ENCODE assay signal across 9 mouse cellular contexts in genomic region chr5:139378986-139379629, GRCm38 (mm10). TPM values are rescaled to one million over a fixed set of nuclear protein-coding genes. Genes with fewer than 3 reads are reported as not detected.
DNase-seq lines count a peak whose midpoint lies in the region; ATAC-seq lines count a peak whose summit lies in the region.
"Had no signal": no experiment of that assay in that cellular context is flagged by ENCODE, and none has a peak within 500 bp of the region (broad histone marks: within the 10 kb centered on the region; RNA-seq: fewer than 3 reads in every experiment).

No protein-coding gene starts in this region.

- intact Hi-C loops in heart, postnatal 10 days (cut with DNase I): no loop called here

- WGBS in midbrain, embryonic 10.5 days: 57% methylated on average over 21 of the region's 21 CpGs
- WGBS in midbrain, embryonic 16.5 days: 55% methylated on average over 21 of the region's 21 CpGs
- 47% methylated on average over 21 of the region's 21 CpGs for WGBS in embryonic facial prominence, embryonic 11.5 days
- WGBS in midbrain, embryonic 11.5 days: 53% methylated on average over 21 of the region's 21 CpGs

- no peaks in the 10 kb centered on the region for H3K9me3 ChIP-seq in midbrain, embryonic 10.5 days (replicated peaks)
- H3K9me3 ChIP-seq in midbrain, embryonic 16.5 days (replicated peaks; ENCODE audit: control insufficient read depth, low read length, poor library complexity, severe bottlenecking): no peaks in the 10 kb centered on the region
- H3K9me3 ChIP-seq in embryonic facial prominence, embryonic 11.5 days (replicated peaks; ENCODE audit: control insufficient read depth, low read length): no peaks in the 10 kb centered on the region
- no peaks in the 10 kb centered on the region for H3K9me3 ChIP-seq in midbrain, embryonic 11.5 days (ENCODE audit: control insufficient read depth, low read length)

- peak; percentile 52 for DNase-seq in midbrain, embryonic 10.5 days (ENCODE audit: low spot score)
- no peak for DNase-seq in embryonic facial prominence, embryonic 11.5 days (ENCODE audit: low spot score)
- DNase-seq in heart, postnatal 10 days: peak; percentile 91 to 92
- peak; percentile 93 to 97 for DNase-seq in kidney, postnatal 36 days
- no peak for DNase-seq in midbrain, embryonic 11.5 days (ENCODE audit: low spot score, missing footprints)
- peak; percentile 57 for DNase-seq in thymus, postnatal 25 days
- no peak for DNase-seq in right cerebral cortex, adult 2 months (ENCODE audit: low spot score in 2 of 2)

- H3K27me3 ChIP-seq in midbrain, embryonic 10.5 days (ENCODE audit: low read depth, poor library complexity, severe bottlenecking): 0 out of 2 replicates have a peak, but pooled peaks cover 5% of the 10 kb centered on the region
- H3K27me3 ChIP-seq in midbrain, embryonic 16.5 days (ENCODE audit: control insufficient read depth, insufficient read depth, low read depth, low read length): no peaks in the 10 kb centered on the region
- no peaks in the 10 kb centered on the region for H3K27me3 ChIP-seq in embryonic facial prominence, embryonic 11.5 days (ENCODE audit: control insufficient read depth, insufficient read depth, low read length)
- H3K27me3 ChIP-seq in midbrain, embryonic 11.5 days (ENCODE audit: control insufficient read depth, insufficient read depth, low read length): no peaks in the 10 kb centered on the region

- no peak for ATAC-seq in midbrain, embryonic 16.5 days
- ATAC-seq in embryonic facial prominence, embryonic 11.5 days (replicated peaks; ENCODE audit: insufficient number of reproducible peaks, low FRiP score, low TSS enrichment, low read depth): no peak
- no peak for ATAC-seq in midbrain, embryonic 11.5 days (ENCODE audit: low FRiP score)

- H3K9ac ChIP-seq in midbrain, embryonic 16.5 days (ENCODE audit: low read depth, low read length): no peak overlapping the region
- H3K9ac ChIP-seq in embryonic facial prominence, embryonic 11.5 days (replicated peaks; ENCODE audit: low read length): peak overlapping the region; percentile 25; the same call in 1 of the 2 replicates
- no peak overlapping the region for H3K9ac ChIP-seq in midbrain, embryonic 11.5 days (ENCODE audit: low read length)

- H3K36me3 ChIP-seq in midbrain, embryonic 10.5 days: no peaks in the 10 kb centered on the region
- no peaks in the 10 kb centered on the region for H3K36me3 ChIP-seq in midbrain, embryonic 16.5 days (ENCODE audit: control insufficient read depth, insufficient read depth, low read length)
- no peaks in the 10 kb centered on the region for H3K36me3 ChIP-seq in embryonic facial prominence, embryonic 11.5 days (replicated peaks; ENCODE audit: control insufficient read depth, insufficient read depth, low read depth, low read length)
- H3K36me3 ChIP-seq in midbrain, embryonic 11.5 days (ENCODE audit: control insufficient read depth, insufficient read depth, low read length): no peaks in the 10 kb centered on the region

- H3K4me3 ChIP-seq in midbrain, embryonic 10.5 days: no peak overlapping the region
- H3K4me3 ChIP-seq in midbrain, embryonic 16.5 days (ENCODE audit: low read depth, low read length): no peak overlapping the region
- no peak overlapping the region for H3K4me3 ChIP-seq in embryonic facial prominence, embryonic 11.5 days (ENCODE audit: low read depth, low read length)
- H3K4me3 ChIP-seq in midbrain, embryonic 11.5 days (ENCODE audit: low read depth, low read length): no peak overlapping the region

- no peak overlapping the region for H3K4me2 ChIP-seq in midbrain, embryonic 16.5 days (ENCODE audit: low read length)
- no peak overlapping the region for H3K4me2 ChIP-seq in embryonic facial prominence, embryonic 11.5 days (ENCODE audit: low read depth, low read length)
- H3K4me2 ChIP-seq in midbrain, embryonic 11.5 days: no peak overlapping the region

- H3K4me1 ChIP-seq in midbrain, embryonic 10.5 days: peaks cover 55% of the 10 kb centered on the region
- H3K4me1 ChIP-seq in midbrain, embryonic 16.5 days (ENCODE audit: control insufficient read depth, insufficient read depth, low read length): peaks cover 10% of the 10 kb centered on the region; the same call in 1 of the 2 replicates
- peaks cover 6% of the 10 kb centered on the region for H3K4me1 ChIP-seq in embryonic facial prominence, embryonic 11.5 days (ENCODE audit: control insufficient read depth, insufficient read depth, low read length)
- H3K4me1 ChIP-seq in midbrain, embryonic 11.5 days (ENCODE audit: control insufficient read depth, insufficient read depth, low read length): peaks cover 7% of the 10 kb centered on the region

- peak overlapping the region; percentile 85 for H3K27ac ChIP-seq in midbrain, embryonic 10.5 days (replicated peaks)
- H3K27ac ChIP-seq in midbrain, embryonic 16.5 days (ENCODE audit: low read length): no peak overlapping the region; the same call in 1 of the 2 replicates
- no peak overlapping the region for H3K27ac ChIP-seq in embryonic facial prominence, embryonic 11.5 days (replicated peaks; ENCODE audit: low read depth, low read length)
- H3K27ac ChIP-seq in midbrain, embryonic 11.5 days (ENCODE audit: low read depth, low read length): 0 out of 2 replicates have a peak overlapping the region, but pooled peaks have one; percentile 11

RNA-seq across cellular contexts. Expression of gene Gpr146, which starts 1.6 kb away (rescaled TPM):
- 1.7 and 2.0 TPM in 2 replicates for polyA plus RNA-seq in midbrain, embryonic 10.5 days (2016; fragmentation: Nextera tagmentation; extraction: Ambion mirVana)
- polyA plus RNA-seq in midbrain, embryonic 16.5 days (2015; fragmentation: Nextera tagmentation; extraction: Ambion mirVana): 2.5 and 2.9 TPM in 2 replicates
- 1.6 and 1.7 TPM in 2 replicates for polyA plus RNA-seq in embryonic facial prominence, embryonic 11.5 days (2014; fragmentation: Nextera tagmentation; extraction: Ambion mirVana)
- total RNA-seq in heart, postnatal 10 days (2021): 10 to 100 TPM; 33.7 to 37.2 TPM
- polyA plus RNA-seq in midbrain, embryonic 11.5 days (2014; fragmentation: Nextera tagmentation; extraction: Ambion mirVana): 1.5 and 2.7 TPM in 2 replicates

RNA-seq across cellular contexts. Expression of gene C130050O18Rik, which starts 26.0 kb away (rescaled TPM):
- 0.32 and 0.39 TPM in 2 replicates for polyA plus RNA-seq in midbrain, embryonic 10.5 days (2016; fragmentation: Nextera tagmentation; extraction: Ambion mirVana)
- polyA plus RNA-seq in midbrain, embryonic 16.5 days (2015; fragmentation: Nextera tagmentation; extraction: Ambion mirVana): 0.14 and 0.39 TPM in 2 replicates
- polyA plus RNA-seq in embryonic facial prominence, embryonic 11.5 days (2014; fragmentation: Nextera tagmentation; extraction: Ambion mirVana): 0.18 and 0.27 TPM in 2 replicates
- under 1 TPM; 0.74 to 0.93 TPM for total RNA-seq in heart, postnatal 10 days (2021)
- 0.12 and 0.29 TPM in 2 replicates for polyA plus RNA-seq in midbrain, embryonic 11.5 days (2014; fragmentation: Nextera tagmentation; extraction: Ambion mirVana)

RNA-seq across cellular contexts. Expression of gene Cyp2w1, which starts 26.7 kb away (rescaled TPM):
- not detected in 2 replicates for polyA plus RNA-seq in midbrain, embryonic 10.5 days (2016; fragmentation: Nextera tagmentation; extraction: Ambion mirVana)
- not detected in 2 replicates for polyA plus RNA-seq in midbrain, embryonic 16.5 days (2015; fragmentation: Nextera tagmentation; extraction: Ambion mirVana)
- polyA plus RNA-seq in embryonic facial prominence, embryonic 11.5 days (2014; fragmentation: Nextera tagmentation; extraction: Ambion mirVana): 0.41 and 0.46 TPM in 2 replicates
- total RNA-seq in heart, postnatal 10 days (2021): not detected
- polyA plus RNA-seq in midbrain, embryonic 11.5 days (2014; fragmentation: Nextera tagmentation; extraction: Ambion mirVana): not detected in 2 replicates
- total RNA-seq: neutrophil, adult 5-6 weeks had no signal

RNA-seq across cellular contexts. Expression of gene Cox19, which starts 27.9 kb away (rescaled TPM):
- polyA plus RNA-seq in midbrain, embryonic 10.5 days (2016; fragmentation: Nextera tagmentation; extraction: Ambion mirVana): 123 and 134 TPM in 2 replicates
- 102 and 105 TPM in 2 replicates for polyA plus RNA-seq in midbrain, embryonic 16.5 days (2015; fragmentation: Nextera tagmentation; extraction: Ambion mirVana)
- 116 and 123 TPM in 2 replicates for polyA plus RNA-seq in embryonic facial prominence, embryonic 11.5 days (2014; fragmentation: Nextera tagmentation; extraction: Ambion mirVana)
- 10 to 100 TPM; 88.8 to 96.4 TPM for total RNA-seq in heart, postnatal 10 days (2021)
- polyA plus RNA-seq in midbrain, embryonic 11.5 days (2014; fragmentation: Nextera tagmentation; extraction: Ambion mirVana): 124 and 133 TPM in 2 replicates

RNA-seq across cellular contexts. Expression of gene Gper1, which starts 43.8 kb away (rescaled TPM):
- polyA plus RNA-seq in midbrain, embryonic 10.5 days (2016; fragmentation: Nextera tagmentation; extraction: Ambion mirVana): 0.77 and 2.5 TPM in 2 replicates
- polyA plus RNA-seq in midbrain, embryonic 16.5 days (2015; fragmentation: Nextera tagmentation; extraction: Ambion mirVana): 9.4 TPM in 2 replicates
- 0.42 and 0.82 TPM in 2 replicates for polyA plus RNA-seq in embryonic facial prominence, embryonic 11.5 days (2014; fragmentation: Nextera tagmentation; extraction: Ambion mirVana)
- 1 to 10 TPM; 2.5 to 2.6 TPM for total RNA-seq in heart, postnatal 10 days (2021)
- polyA plus RNA-seq in midbrain, embryonic 11.5 days (2014; fragmentation: Nextera tagmentation; extraction: Ambion mirVana): 1.9 and 2.5 TPM in 2 replicates

Comparison
In these comparisons a context has a peak if more than half of its experiments do, and no peak if none do; other contexts are left out.
1. DNase-seq: peak in midbrain, embryonic 10.5 days (single experiment), heart, postnatal 10 days (2 of 2), kidney, postnatal 36 days (2 of 2) and thymus, postnatal 25 days (single experiment); none in embryonic facial prominence, embryonic 11.5 days (single experiment), midbrain, embryonic 11.5 days (single experiment) and right cerebral cortex, adult 2 months (0 of 2).
2. H3K27ac ChIP-seq: peak in midbrain, embryonic 10.5 days (single experiment) and midbrain, embryonic 11.5 days (single experiment); none in midbrain, embryonic 16.5 days (single experiment) and embryonic facial prominence, embryonic 11.5 days (single experiment).